Mouse (Mus musculus): ENCODE results near the gene Gpr152. TPM values are rescaled to one million over a fixed set of nuclear protein-coding genes. Genes with fewer than 3 reads are reported as not detected.
"Not testable (repeated sequence)": the region's sequence is repeated elsewhere in the genome, so short reads cannot be mapped to it uniquely, and the experiment has no call there.

Gene Gpr152
- total RNA-seq, 2 experiments from 2014 or later: not detected

- no peak for DNase-seq
- intact Hi-C loops (cut with DNase I): no loop called here
These were observed 32.9 kb upstream of the Gpr152 start for GRCm38 (mm10) chr19:4106654-4107053.

GRCm38 (mm10) chr19:4108535-4108934 lies 31.1 kb upstream of the Gpr152 start:
- intact Hi-C loops (cut with DNase I): no loop called here
- no peak for DNase-seq

DNA sequence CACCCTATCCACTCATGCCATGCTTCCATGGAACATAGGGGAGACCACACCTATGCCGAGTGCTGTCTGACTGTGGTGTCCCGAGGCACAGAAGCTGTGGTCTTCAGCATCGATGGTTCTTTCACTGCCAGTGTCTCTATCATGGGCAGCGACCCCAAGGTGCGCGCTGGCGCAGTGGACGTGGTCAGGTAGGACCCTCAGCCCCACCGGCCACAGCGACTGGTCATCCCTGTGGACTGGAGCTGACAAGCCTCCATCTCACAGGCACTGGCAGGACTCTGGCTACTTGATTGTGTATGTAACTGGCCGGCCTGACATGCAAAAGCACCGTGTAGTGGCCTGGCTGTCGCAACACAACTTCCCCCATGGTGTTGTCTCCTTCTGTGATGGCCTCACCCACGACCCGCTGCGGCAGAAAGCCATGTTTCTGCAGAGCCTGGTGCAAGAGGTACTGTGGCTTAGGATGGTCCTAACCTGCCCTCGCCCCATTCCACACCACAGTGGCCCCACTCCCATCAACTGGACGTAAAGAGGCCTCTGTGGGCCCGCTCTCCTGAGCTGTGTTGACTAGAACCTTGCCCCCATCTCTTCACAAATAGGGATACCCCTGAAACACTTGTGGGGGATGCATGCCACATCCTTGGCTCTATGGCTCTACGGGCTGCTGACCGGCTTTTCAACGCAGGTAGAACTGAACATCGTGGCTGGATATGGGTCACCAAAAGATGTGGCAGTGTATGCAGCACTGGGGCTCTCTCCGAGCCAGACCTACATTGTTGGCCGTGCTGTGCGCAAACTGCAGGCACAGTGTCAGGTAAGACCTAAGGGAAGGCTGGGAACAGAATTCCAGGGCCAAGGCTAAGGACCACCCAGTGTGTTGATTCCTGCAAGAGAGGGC lies 27.3 kb upstream of the Gpr152 start:
- no peak for DNase-seq
- intact Hi-C loops (cut with DNase I): no loop called here

DNA sequence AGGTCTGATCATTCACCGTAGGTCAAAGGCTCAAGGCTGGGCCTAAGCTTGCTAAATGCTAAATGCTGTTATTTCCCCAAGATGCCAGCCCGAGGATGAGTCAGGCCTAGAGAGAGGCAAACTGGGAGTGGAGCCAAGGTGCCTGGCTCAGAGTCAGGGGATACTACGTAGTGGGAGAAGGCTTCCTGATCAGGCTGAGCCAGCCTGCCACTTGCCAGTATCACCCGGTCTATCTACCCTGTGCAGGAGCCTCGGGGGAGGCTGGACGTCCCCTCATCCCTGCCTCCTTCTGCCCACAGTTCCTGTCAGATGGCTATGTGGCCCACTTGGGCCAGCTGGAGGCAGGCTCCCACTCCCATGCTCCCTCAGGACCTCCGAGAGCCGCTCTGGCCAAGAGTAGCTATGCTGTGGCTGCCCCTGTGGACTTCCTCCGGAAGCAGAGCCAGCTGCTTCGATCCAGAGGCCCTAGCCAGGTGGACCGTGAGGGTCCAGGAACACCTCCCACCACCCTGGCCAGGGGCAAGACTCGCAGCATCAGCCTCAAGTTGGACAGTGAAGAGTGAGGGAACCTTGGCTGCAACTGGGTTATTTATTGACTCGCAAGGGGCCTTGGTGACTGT lies 26.3 kb upstream of the Gpr152 start:
- intact Hi-C loops (cut with DNase I): no loop called here
- peak; percentile 76 to 83 for DNase-seq

DNA sequence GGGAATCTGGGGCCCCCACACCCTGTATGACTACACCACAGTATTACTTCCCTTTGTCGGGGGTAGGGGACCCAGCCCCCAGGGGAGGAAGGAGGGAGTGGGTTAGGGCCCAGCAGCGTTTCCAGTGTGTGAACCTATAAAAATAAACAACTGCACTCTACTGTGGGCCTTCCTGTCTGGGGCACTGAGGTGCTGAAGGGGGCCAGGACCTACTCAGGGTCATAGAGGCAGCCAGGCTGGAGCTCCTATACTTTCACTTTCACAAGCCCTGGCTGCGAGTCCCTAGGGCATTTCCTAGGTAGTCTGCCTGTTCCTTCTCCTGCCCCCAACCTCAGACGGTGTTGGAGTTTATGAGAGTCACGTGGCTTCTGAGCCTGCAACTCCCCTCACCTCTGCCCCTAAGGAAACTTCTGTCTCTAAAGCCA lies 25.8 kb upstream of the Gpr152 start:
- DNase-seq: peak; percentile 31 to 42
- intact Hi-C loops (cut with DNase I): no loop called here

GRCm38 (mm10) chr19:4114551-4114950 lies 25.0 kb upstream of the Gpr152 start:
- DNase-seq: no peak
- intact Hi-C loops (cut with DNase I): no loop called here

GRCm38 (mm10) chr19:4115144-4115543 lies 24.4 kb upstream of the Gpr152 start:
- no peak for DNase-seq
- intact Hi-C loops (cut with DNase I): no loop called here

GRCm38 (mm10) chr19:4115816-4116215 lies 23.8 kb upstream of the Gpr152 start:
- DNase-seq: no peak
- intact Hi-C loops (cut with DNase I): no loop called here

- intact Hi-C loops (cut with DNase I): no loop called here
- DNase-seq: no peak
These were observed 22.6 kb upstream of the Gpr152 start for GRCm38 (mm10) chr19:4117006-4117405.

DNA sequence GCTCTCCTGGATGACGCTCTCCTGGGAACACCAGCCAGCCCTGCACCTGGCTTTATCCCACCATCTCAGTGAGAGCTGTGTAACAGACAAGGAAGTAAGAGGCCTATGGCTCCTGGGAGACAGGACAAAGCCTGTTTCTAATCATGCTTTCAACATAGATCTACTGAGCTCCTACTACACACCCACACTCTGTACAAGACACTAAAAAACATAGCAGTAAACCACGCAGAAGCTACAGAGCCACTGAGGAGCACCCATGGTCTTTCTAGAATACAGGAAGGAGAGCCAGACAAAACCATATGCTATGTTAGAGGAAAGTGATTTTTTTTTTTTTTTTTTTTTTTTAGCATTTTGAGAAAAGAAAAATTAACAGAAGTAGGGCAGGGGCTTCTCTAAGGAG lies 21.2 kb upstream of the Gpr152 start:
- intact Hi-C loops (cut with DNase I): no loop called here
- DNase-seq: no peak

DNA sequence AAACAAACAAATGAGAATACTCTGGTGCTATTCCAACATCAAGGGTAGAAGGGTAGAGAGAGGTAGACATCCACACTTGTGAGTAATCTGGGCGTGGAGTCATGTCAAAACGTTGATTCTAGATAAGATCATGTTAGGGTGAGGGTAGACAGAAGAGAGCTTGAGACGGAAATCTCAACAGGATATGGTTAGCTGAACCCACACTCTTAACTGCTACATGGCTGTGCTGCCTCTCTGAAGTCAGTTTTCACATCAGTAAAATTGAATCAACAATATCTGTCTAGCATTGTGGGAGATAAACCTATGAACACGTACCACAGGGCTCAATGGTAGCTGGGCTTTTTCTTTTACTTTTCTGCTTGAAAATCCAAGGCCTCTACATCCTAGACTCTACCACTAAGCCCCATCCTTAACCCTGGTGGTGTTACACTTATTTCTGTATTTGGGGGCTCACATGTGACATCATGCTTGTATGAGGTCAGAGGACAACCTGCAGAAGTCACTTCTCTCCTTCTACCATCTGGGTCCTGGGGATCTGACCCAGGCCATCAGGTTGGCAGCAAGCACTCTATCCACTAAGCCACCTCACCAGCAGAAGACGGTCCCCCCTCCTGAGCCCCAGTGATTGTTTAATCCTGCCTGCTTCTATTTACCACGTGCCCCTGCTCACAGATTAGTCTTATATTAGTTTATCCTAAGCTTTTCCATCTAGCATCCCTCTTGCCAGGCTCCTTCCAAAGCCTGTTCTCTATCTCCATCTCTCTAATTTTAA lies 19.7 kb upstream of the Gpr152 start:
- intact Hi-C loops (cut with DNase I): no loop called here
- no peak for DNase-seq

DNA sequence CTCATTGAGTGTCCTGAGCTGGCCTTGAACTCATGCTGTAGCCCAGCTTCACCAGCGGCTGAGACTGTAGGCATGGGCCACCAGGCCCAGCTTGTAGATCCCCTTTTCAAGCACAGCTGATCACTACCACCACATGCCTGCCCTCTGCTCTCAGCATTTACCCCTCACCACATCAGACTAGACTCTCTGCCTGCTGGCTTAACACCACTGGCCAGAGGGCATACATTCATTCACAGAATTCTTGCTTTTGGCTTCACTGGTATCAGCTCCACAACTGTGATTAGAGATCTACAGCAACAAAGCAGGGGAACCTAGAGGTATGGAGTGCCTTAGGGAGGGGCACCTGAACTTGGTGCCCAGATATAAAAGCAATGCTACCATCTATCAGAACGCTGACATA lies 19.1 kb upstream of the Gpr152 start:
- intact Hi-C loops (cut with DNase I): no loop called here
- no peak for DNase-seq

- intact Hi-C loops (cut with DNase I): no loop called here
These were observed 18.3 kb upstream of the Gpr152 start for GRCm38 (mm10) chr19:4121097-4121805.

GRCm38 (mm10) chr19:4121896-4122295 lies 17.7 kb upstream of the Gpr152 start:
- DNase-seq; intact Hi-C loops (cut with DNase I): not testable (repeated sequence)

More at GRCm38 (mm10) chr19:4121097-4121805, 18.3 kb upstream of the Gpr152 start:
- peak; percentile 98 to 99 for DNase-seq

GRCm38 (mm10) chr19:4122411-4123370 lies 16.9 kb upstream of the Gpr152 start:
- DNase-seq: no peak

GRCm38 (mm10) chr19:4124432-4124831 lies 15.2 kb upstream of the Gpr152 start:
- no peak for DNase-seq
- intact Hi-C loops (cut with DNase I): loop anchor here (1.0 kb wide), 1 partner anchor 104 kb away; no protein-coding TSS in a partner anchor

More at GRCm38 (mm10) chr19:4122411-4123370, 16.9 kb upstream of the Gpr152 start:
- intact Hi-C loops (cut with DNase I): no loop called here

- DNase-seq; intact Hi-C loops (cut with DNase I): not testable (repeated sequence)
These were observed 14.3 kb upstream of the Gpr152 start for GRCm38 (mm10) chr19:4125268-4125667.

GRCm38 (mm10) chr19:4125741-4126696 lies 13.6 kb upstream of the Gpr152 start, which contains the start of gene Aip:
TSS of gene Aip (minus strand) at chr19:4125858.
- intact Hi-C loops (cut with DNase I): loop anchor here (1.0 to 2.0 kb wide), 2 partner anchors 22 to 37 kb away; partner anchors contain the start of genes Coro1b and Rps6kb2
- peak; percentile 96 to 97 for DNase-seq
